Mouse (Mus musculus) cerebellum, adult 2 months (tissue): Measurements from ENCODE around the gene Olfr1350.

Experiments
- CTCF ChIP-seq: fragments of 200-500 bp; IDR thresholded peaks from 2 replicates; pipeline ENCODE4 v1.5.1; 2011; ENCODE audit warnings: low read depth, mild to moderate bottlenecking, control low read depth, low read length, moderate library complexity, borderline replicate concordance; ENCODE audit not compliant: insufficient read depth
- POLR2A ChIP-seq: fragments of 200-500 bp; IDR thresholded peaks from 2 replicates; pipeline ENCODE4 v1.6.1; 2011; ENCODE audit warnings: low read length, control low read depth, borderline replicate concordance; ENCODE audit not compliant: insufficient read depth

DNA sequence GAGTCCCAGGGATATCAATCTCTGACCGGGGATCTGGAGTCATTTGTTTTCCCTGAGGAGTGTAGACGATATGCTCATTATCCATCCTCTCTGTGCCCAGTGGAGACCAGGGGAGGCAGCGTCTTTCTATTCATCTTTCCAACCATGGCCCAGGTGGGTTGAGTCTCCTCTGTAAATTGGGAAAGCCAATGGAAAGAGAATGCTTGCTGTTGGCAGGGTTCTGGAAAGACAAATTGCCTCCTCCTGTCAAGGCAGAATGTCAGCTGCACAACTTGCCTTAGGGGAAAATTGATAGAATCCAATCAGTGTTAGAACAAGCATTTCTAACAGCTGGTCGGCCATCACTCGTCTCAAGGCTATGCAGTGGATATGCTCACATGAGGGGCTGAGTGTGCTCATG lies 41.8 kb upstream of the Olfr1350 start, which contains the start of gene Olfr1349:
- TF ChIP-seq CTCF (no peak), POLR2A (no peak)
